Mouse (Mus musculus): ENCODE results near the gene Foxf2. TPM values are rescaled to one million over a fixed set of nuclear protein-coding genes. Genes with fewer than 3 reads are reported as not detected.

The Foxf2 gene
- polyA plus RNA-seq, 1 experiment, result 0.20 TPM

DNA sequence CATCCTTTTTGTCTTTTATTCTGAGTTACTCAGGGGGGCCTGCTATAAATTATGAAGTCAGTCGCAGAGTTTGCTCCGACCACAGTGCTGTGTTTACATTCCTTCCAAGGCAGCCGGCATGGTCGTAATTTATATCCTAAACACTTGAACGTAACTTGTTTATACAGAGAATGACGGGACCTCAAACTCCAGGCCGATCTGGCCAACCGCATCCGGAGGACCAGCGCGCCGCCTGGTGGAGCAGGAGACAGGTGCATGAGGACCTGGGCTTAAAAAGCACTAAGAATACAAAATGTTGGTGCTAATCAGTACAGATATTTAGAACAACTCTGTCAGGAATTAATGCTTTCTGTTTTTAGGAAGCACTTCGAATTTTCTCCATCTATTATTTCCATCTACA, 6.8 kb downstream of the Foxf2 start:
- no peaks in the 10 kb centered on the region for H3K36me3 ChIP-seq (ENCODE audit: control insufficient read depth, insufficient read depth, low read length)
- WGBS, result under 1% methylated on average over 13 of the region's 13 CpGs

DNA sequence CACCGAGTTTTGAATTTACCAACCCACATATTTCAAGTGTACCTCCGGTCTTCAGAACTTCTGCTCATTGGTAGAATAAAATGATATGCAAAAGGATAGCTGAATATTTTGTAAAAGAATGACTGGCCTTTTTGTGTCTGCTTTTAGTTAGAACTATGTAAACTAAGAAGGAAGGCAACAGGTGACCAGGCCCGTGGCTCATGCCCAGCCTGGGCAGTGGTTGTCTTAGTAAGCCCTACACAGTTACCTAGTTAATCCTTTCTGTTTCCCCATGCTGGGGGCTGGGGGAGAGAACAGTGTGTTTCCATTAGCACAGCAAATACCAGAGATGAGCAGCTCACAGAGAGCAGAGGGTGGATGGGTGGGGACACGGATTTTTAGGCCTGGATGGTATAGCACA, 7.6 kb downstream of the Foxf2 start:
- H3K36me3 ChIP-seq (ENCODE audit: control insufficient read depth, insufficient read depth, low read length), result no peaks in the 10 kb centered on the region
- TF ChIP-seq CTCF (IDR thresholded peaks at IDR 0.05; ENCODE audit: borderline replicate concordance, control insufficient read depth, extremely low read depth, insufficient read depth, low read length, poor library complexity) (no peak), POLR2A (IDR thresholded peaks at IDR 0.05; ENCODE audit: control insufficient read depth, extremely low read depth, insufficient read depth, low read length, poor library complexity) (no peak)
- peaks cover 7% of the 10 kb centered on the region; the same call in 1 of the 2 replicates for H3K27me3 ChIP-seq (ENCODE audit: control insufficient read depth, insufficient read depth, low read length)
- WGBS, result 95% methylated on average over 4 of the region's 4 CpGs
- H3K4me3 ChIP-seq (ENCODE audit: control insufficient read depth, insufficient read depth, low read length), result no peak overlapping the region
- DNase-seq, result no peak
- H3K27ac ChIP-seq (ENCODE audit: control insufficient read depth, insufficient read depth, low read length), result no peak overlapping the region
- no peaks in the 10 kb centered on the region for H3K4me1 ChIP-seq (replicated peaks; ENCODE audit: control insufficient read depth, insufficient read depth, low read length)

More for the DNA sequence above, 6.8 kb downstream of the Foxf2 start:
- DNase-seq, result peak; percentile 60
- Histone ChIP-seq H3K4me3 (ENCODE audit: control insufficient read depth, insufficient read depth, low read length) (no peak overlapping the region), H3K27ac (ENCODE audit: control insufficient read depth, insufficient read depth, low read length) (no peak overlapping the region), H3K27me3 (ENCODE audit: control insufficient read depth, insufficient read depth, low read length) (peaks cover 7% of the 10 kb centered on the region; the same call in 1 of the 2 replicates), H3K4me1 (replicated peaks; ENCODE audit: control insufficient read depth, insufficient read depth, low read length) (no peaks in the 10 kb centered on the region)
- TF ChIP-seq POLR2A (IDR thresholded peaks at IDR 0.05; ENCODE audit: control insufficient read depth, extremely low read depth, insufficient read depth, low read length, poor library complexity), result no peak
- TF ChIP-seq CTCF (IDR thresholded peaks at IDR 0.05; ENCODE audit: borderline replicate concordance, control insufficient read depth, extremely low read depth, insufficient read depth, low read length, poor library complexity), result peak; percentile 82

GRCm38 (mm10) chr13:31635546-31635945, 9.9 kb downstream of the Foxf2 start:
- no peak overlapping the region for H3K27ac ChIP-seq (ENCODE audit: control insufficient read depth, insufficient read depth, low read length)
- 82% methylated on average over 4 of the region's 4 CpGs for WGBS
- no peak for TF ChIP-seq POLR2A (IDR thresholded peaks at IDR 0.05; ENCODE audit: control insufficient read depth, extremely low read depth, insufficient read depth, low read length, poor library complexity)
- no peak for TF ChIP-seq CTCF (IDR thresholded peaks at IDR 0.05; ENCODE audit: borderline replicate concordance, control insufficient read depth, extremely low read depth, insufficient read depth, low read length, poor library complexity)
- no peaks in the 10 kb centered on the region for H3K4me1 ChIP-seq (replicated peaks; ENCODE audit: control insufficient read depth, insufficient read depth, low read length)
- peaks cover 2% of the 10 kb centered on the region; the same call in 1 of the 2 replicates for H3K27me3 ChIP-seq (ENCODE audit: control insufficient read depth, insufficient read depth, low read length)
- H3K36me3 ChIP-seq (ENCODE audit: control insufficient read depth, insufficient read depth, low read length), result no peaks in the 10 kb centered on the region
- H3K4me3 ChIP-seq (ENCODE audit: control insufficient read depth, insufficient read depth, low read length), result no peak overlapping the region
- DNase-seq, result no peak

GRCm38 (mm10) chr13:31641517-31641916, 15.9 kb downstream of the Foxf2 start:
- no peak for TF ChIP-seq POLR2A (IDR thresholded peaks at IDR 0.05; ENCODE audit: control insufficient read depth, extremely low read depth, insufficient read depth, low read length, poor library complexity)
- no peak for TF ChIP-seq CTCF (IDR thresholded peaks at IDR 0.05; ENCODE audit: borderline replicate concordance, control insufficient read depth, extremely low read depth, insufficient read depth, low read length, poor library complexity)
- no peak for DNase-seq
- Histone ChIP-seq H3K27ac (ENCODE audit: control insufficient read depth, insufficient read depth, low read length) (no peak overlapping the region), H3K36me3 (ENCODE audit: control insufficient read depth, insufficient read depth, low read length) (no peaks in the 10 kb centered on the region), H3K4me3 (ENCODE audit: control insufficient read depth, insufficient read depth, low read length) (no peak overlapping the region), H3K4me1 (replicated peaks; ENCODE audit: control insufficient read depth, insufficient read depth, low read length) (no peaks in the 10 kb centered on the region), H3K27me3 (ENCODE audit: control insufficient read depth, insufficient read depth, low read length) (no peaks in the 10 kb centered on the region)
- WGBS, result 92% methylated on average over 5 of the region's 5 CpGs

GRCm38 (mm10) chr13:31652131-31652745, 26.6 kb downstream of the Foxf2 start:
- no peak for TF ChIP-seq POLR2A (IDR thresholded peaks at IDR 0.05; ENCODE audit: control insufficient read depth, extremely low read depth, insufficient read depth, low read length, poor library complexity)
- Histone ChIP-seq H3K4me1 (replicated peaks; ENCODE audit: control insufficient read depth, insufficient read depth, low read length) (no peaks in the 10 kb centered on the region), H3K27ac (ENCODE audit: control insufficient read depth, insufficient read depth, low read length) (no peak overlapping the region), H3K36me3 (ENCODE audit: control insufficient read depth, insufficient read depth, low read length) (no peaks in the 10 kb centered on the region), H3K27me3 (ENCODE audit: control insufficient read depth, insufficient read depth, low read length) (no peaks in the 10 kb centered on the region), H3K4me3 (ENCODE audit: control insufficient read depth, insufficient read depth, low read length) (no peak overlapping the region)
- no peak for DNase-seq
- WGBS, result 92% methylated on average over 20 of the region's 20 CpGs

GRCm38 (mm10) chr13:31656249-31656648, 30.6 kb downstream of the Foxf2 start:
- Histone ChIP-seq H3K27me3 (ENCODE audit: control insufficient read depth, insufficient read depth, low read length) (no peaks in the 10 kb centered on the region), H3K36me3 (ENCODE audit: control insufficient read depth, insufficient read depth, low read length) (no peaks in the 10 kb centered on the region), H3K27ac (ENCODE audit: control insufficient read depth, insufficient read depth, low read length) (no peak overlapping the region), H3K4me3 (ENCODE audit: control insufficient read depth, insufficient read depth, low read length) (no peak overlapping the region), H3K4me1 (replicated peaks; ENCODE audit: control insufficient read depth, insufficient read depth, low read length) (no peaks in the 10 kb centered on the region)
- no peak for TF ChIP-seq CTCF (IDR thresholded peaks at IDR 0.05; ENCODE audit: borderline replicate concordance, control insufficient read depth, extremely low read depth, insufficient read depth, low read length, poor library complexity)
- TF ChIP-seq POLR2A (IDR thresholded peaks at IDR 0.05; ENCODE audit: control insufficient read depth, extremely low read depth, insufficient read depth, low read length, poor library complexity), result no peak
- DNase-seq, result no peak
- WGBS, result 60% methylated on average over 4 of the region's 4 CpGs

GRCm38 (mm10) chr13:31658212-31658611, 32.6 kb downstream of the Foxf2 start:
- Histone ChIP-seq H3K4me1 (replicated peaks; ENCODE audit: control insufficient read depth, insufficient read depth, low read length) (no peaks in the 10 kb centered on the region), H3K27ac (ENCODE audit: control insufficient read depth, insufficient read depth, low read length) (no peak overlapping the region; the same call in 1 of the 2 replicates), H3K4me3 (ENCODE audit: control insufficient read depth, insufficient read depth, low read length) (no peak overlapping the region), H3K27me3 (ENCODE audit: control insufficient read depth, insufficient read depth, low read length) (no peaks in the 10 kb centered on the region), H3K36me3 (ENCODE audit: control insufficient read depth, insufficient read depth, low read length) (no peaks in the 10 kb centered on the region)
- no peak for DNase-seq
- TF ChIP-seq CTCF (IDR thresholded peaks at IDR 0.05; ENCODE audit: borderline replicate concordance, control insufficient read depth, extremely low read depth, insufficient read depth, low read length, poor library complexity) (no peak), POLR2A (IDR thresholded peaks at IDR 0.05; ENCODE audit: control insufficient read depth, extremely low read depth, insufficient read depth, low read length, poor library complexity) (no peak)
- 83% methylated on average over 4 of the region's 4 CpGs for WGBS

All from thymus, adult 2 months (tissue).